Mouse (Mus musculus) kidney, adult 2 months (tissue): ENCODE results near the gene Hnrnpll.

Source experiments
- CTCF ChIP-seq: fragments of 200-500 bp; conservative IDR thresholded peaks from 2 replicates; pipeline ENCODE4 v1.5.1; 2011; ENCODE audit warnings: low read depth, mild to moderate bottlenecking, control low read depth, low read length, moderate library complexity, mixed read lengths; ENCODE audit not compliant: insufficient read depth, insufficient read length
- POLR2A ChIP-seq: fragments of 200-500 bp; IDR thresholded peaks from one replicate; pipeline ENCODE4 v1.6.1; 2011; ENCODE audit warnings: low read depth, low read length, control low read depth

GRCm38 (mm10) chr17:80091879-80092549 lies 29.9 kb upstream of the Hnrnpll start:
- TF ChIP-seq POLR2A (no peak), CTCF (no peak)
